Mouse (Mus musculus): ENCODE data around the gene Olfr782.
"Not testable (repeated sequence)": the region's sequence is repeated elsewhere in the genome, so short reads cannot be mapped to it uniquely, and the experiment has no call there.

Olfr782 gene

GRCm38 (mm10) chr10:129348550-129348949 is at the start of gene Olfr782:
Olfr782 (plus strand) TSS chr10:129348850.
- no peak for DNase-seq

- not testable (repeated sequence) for DNase-seq
Observed at GRCm38 (mm10) chr10:129312973-129313372, 35.7 kb upstream of the Olfr782 start.

- not testable (repeated sequence) for DNase-seq
Observed at GRCm38 (mm10) chr10:129313521-129313920, 35.1 kb upstream of the Olfr782 start.

GRCm38 (mm10) chr10:129317817-129318216 is 30.8 kb upstream of the Olfr782 start, which contains the start of gene Olfr780:
Olfr780 (plus strand) TSS chr10:129318117.
- DNase-seq: no peak

GRCm38 (mm10) chr10:129328554-129328953 is 20.1 kb upstream of the Olfr782 start, which contains the start of gene Olfr781:
Olfr781 (plus strand) TSS chr10:129328854.
- DNase-seq: no peak

GRCm38 (mm10) chr10:129352475-129352874 is 3.8 kb downstream of the Olfr782 start:
- not testable (repeated sequence) for DNase-seq

- DNase-seq: not testable (repeated sequence)
Observed at GRCm38 (mm10) chr10:129356496-129356895, 7.8 kb downstream of the Olfr782 start.

GRCm38 (mm10) chr10:129357307-129357706 is 8.7 kb downstream of the Olfr782 start:
- DNase-seq: no peak

- DNase-seq: not testable (repeated sequence)
Observed at GRCm38 (mm10) chr10:129374051-129374450, 25.4 kb downstream of the Olfr782 start.

- no peak for DNase-seq
Observed at GRCm38 (mm10) chr10:129383783-129384182, 35.1 kb downstream of the Olfr782 start, which contains the start of gene Olfr784. Olfr784 (plus strand) TSS chr10:129384083.

GRCm38 (mm10) chr10:129400892-129401291 is 52.2 kb downstream of the Olfr782 start:
- DNase-seq: no peak
